Mouse (Mus musculus): Measurements from ENCODE around the gene Pcdh15. TPM values are rescaled to one million over a fixed set of nuclear protein-coding genes. Genes with fewer than 3 reads are reported as not detected.

The Pcdh15 gene
- polyA plus RNA-seq, 1 experiment: not detected

DNA sequence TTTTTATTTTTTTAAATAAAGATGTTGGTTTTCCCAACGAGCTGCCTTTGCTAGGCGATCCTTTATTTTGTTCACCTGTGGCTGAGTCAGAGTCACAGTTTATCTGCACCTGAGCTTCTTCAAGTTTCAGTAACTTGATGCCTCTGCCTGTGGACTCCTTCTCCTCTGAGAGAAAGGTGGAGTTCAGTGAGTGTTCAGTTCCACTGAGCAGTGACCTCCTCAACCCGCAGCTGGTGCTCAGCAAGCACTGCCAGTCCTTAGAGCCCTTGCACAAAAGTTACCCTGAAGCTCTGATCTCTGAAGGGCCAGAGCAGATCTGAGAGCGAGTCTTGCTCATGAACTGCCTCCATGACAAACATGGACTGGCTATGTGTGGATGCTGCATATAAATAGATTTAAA is 724.1 kb downstream of the Pcdh15 start:
- no peaks in the 10 kb centered on the region for H3K4me1 ChIP-seq (ENCODE audit: control insufficient read depth, insufficient read depth, low read length)
- TF ChIP-seq POLR2A (IDR thresholded peaks at IDR 0.05; ENCODE audit: insufficient read depth, low read length): no peak
- no peak for TF ChIP-seq CTCF (IDR thresholded peaks at IDR 0.05; ENCODE audit: low read depth, low read length)
- no peak for TF ChIP-seq EP300 (IDR thresholded peaks at IDR 0.05; ENCODE audit: insufficient read depth, low read depth, low read length)
- H3K9ac ChIP-seq (ENCODE audit: low read depth, poor library complexity, severe bottlenecking): no peak overlapping the region
- H3K27ac ChIP-seq (ENCODE audit: insufficient read depth, low read length): no peak overlapping the region
- H3K36me3 ChIP-seq (ENCODE audit: control insufficient read depth, insufficient read depth, low read length, poor library complexity, severe bottlenecking): no peaks in the 10 kb centered on the region
- no peak overlapping the region for H3K4me3 ChIP-seq (ENCODE audit: low read depth, low read length)
- H3K27me3 ChIP-seq (ENCODE audit: control insufficient read depth, insufficient read depth, low read length, poor library complexity, severe bottlenecking): no peaks in the 10 kb centered on the region; the same call in 1 of the 2 replicates
- H3K9me3 ChIP-seq (replicated peaks; ENCODE audit: control insufficient read depth, insufficient read depth, low read length, poor library complexity, severe bottlenecking): no peaks in the 10 kb centered on the region

DNA sequence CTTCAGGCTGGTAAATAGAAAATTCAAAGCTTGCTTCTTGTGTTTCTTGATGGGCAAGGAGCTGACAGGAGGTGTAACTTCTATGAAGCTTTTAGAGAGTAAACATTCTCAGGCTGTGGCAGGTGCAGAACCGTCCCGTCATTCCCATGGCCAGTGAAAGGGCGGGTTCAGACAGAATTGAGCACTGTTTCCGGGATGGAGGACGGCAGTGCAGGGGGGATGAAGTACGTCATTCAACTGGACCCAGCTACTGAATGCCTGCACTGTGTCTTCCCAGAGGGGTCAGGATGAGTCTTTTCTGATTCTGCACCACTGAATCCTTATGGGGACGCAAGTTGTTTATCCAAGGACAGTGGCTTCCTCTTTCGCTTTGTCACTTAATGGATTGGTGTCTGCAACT is 727.2 kb downstream of the Pcdh15 start:
- Histone ChIP-seq H3K4me1 (ENCODE audit: control insufficient read depth, insufficient read depth, low read length) (no peaks in the 10 kb centered on the region), H3K36me3 (ENCODE audit: control insufficient read depth, insufficient read depth, low read length, poor library complexity, severe bottlenecking) (no peaks in the 10 kb centered on the region), H3K4me3 (ENCODE audit: low read depth, low read length) (no peak overlapping the region), H3K9me3 (replicated peaks; ENCODE audit: control insufficient read depth, insufficient read depth, low read length, poor library complexity, severe bottlenecking) (no peaks in the 10 kb centered on the region), H3K27me3 (ENCODE audit: control insufficient read depth, insufficient read depth, low read length, poor library complexity, severe bottlenecking) (no peaks in the 10 kb centered on the region), H3K9ac (ENCODE audit: low read depth, poor library complexity, severe bottlenecking) (no peak overlapping the region), H3K27ac (ENCODE audit: insufficient read depth, low read length) (no peak overlapping the region)
- no peak for TF ChIP-seq EP300 (IDR thresholded peaks at IDR 0.05; ENCODE audit: insufficient read depth, low read depth, low read length)
- no peak for TF ChIP-seq POLR2A (IDR thresholded peaks at IDR 0.05; ENCODE audit: insufficient read depth, low read length)

DNA sequence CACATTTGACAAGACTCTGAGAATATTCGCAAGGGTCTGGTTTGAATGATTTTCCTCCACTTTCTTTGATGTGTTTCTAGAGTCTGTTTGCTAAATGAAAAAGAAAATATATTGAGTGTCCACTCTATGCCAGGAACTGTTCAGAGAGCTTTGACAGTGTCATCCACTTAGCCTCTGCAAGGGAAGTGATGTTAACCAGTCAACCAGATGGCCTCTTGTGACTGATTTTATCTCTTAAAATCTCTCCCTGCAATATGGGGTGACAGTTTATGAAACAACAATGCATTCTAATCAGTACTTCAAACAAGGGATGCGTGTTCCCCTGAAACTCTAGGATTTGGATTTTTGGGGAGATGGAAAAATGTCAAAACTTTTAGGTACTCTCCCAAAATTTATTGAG is 729.6 kb downstream of the Pcdh15 start:
- no peak for TF ChIP-seq CTCF (IDR thresholded peaks at IDR 0.05; ENCODE audit: low read depth, low read length)
- TF ChIP-seq POLR2A (IDR thresholded peaks at IDR 0.05; ENCODE audit: insufficient read depth, low read length): no peak
- no peak for TF ChIP-seq EP300 (IDR thresholded peaks at IDR 0.05; ENCODE audit: insufficient read depth, low read depth, low read length)
- Histone ChIP-seq H3K4me3 (ENCODE audit: low read depth, low read length) (no peak overlapping the region), H3K9me3 (replicated peaks; ENCODE audit: control insufficient read depth, insufficient read depth, low read length, poor library complexity, severe bottlenecking) (no peaks in the 10 kb centered on the region), H3K4me1 (ENCODE audit: control insufficient read depth, insufficient read depth, low read length) (no peaks in the 10 kb centered on the region), H3K27me3 (ENCODE audit: control insufficient read depth, insufficient read depth, low read length, poor library complexity, severe bottlenecking) (no peaks in the 10 kb centered on the region), H3K36me3 (ENCODE audit: control insufficient read depth, insufficient read depth, low read length, poor library complexity, severe bottlenecking) (no peaks in the 10 kb centered on the region), H3K27ac (ENCODE audit: insufficient read depth, low read length) (no peak overlapping the region), H3K9ac (ENCODE audit: low read depth, poor library complexity, severe bottlenecking) (no peak overlapping the region)

DNA sequence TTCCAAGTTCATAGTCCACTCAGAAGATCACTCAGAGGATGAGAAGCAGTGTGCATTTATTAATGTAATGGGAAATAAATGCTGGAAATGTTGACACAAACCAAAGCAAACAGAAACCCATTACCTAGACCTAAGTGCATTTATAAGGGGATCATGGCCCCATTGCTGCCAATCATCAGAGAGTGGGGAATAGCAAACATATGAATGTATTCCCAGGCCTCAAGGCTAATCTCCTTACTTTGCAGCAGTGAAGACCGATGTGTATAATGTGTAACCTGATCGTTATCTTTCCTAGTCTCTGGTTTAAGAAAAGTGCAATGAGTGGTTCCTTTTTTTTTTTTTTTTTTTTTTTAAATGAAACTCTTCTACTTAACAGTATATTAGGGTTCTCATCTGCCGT is 745.9 kb downstream of the Pcdh15 start:
- H3K9ac ChIP-seq (ENCODE audit: low read depth, poor library complexity, severe bottlenecking): no peak overlapping the region
- H3K27me3 ChIP-seq (ENCODE audit: control insufficient read depth, insufficient read depth, low read length, poor library complexity, severe bottlenecking): no peaks in the 10 kb centered on the region
- no peak overlapping the region for H3K4me3 ChIP-seq (ENCODE audit: low read depth, low read length)
- no peaks in the 10 kb centered on the region for H3K4me1 ChIP-seq (ENCODE audit: control insufficient read depth, insufficient read depth, low read length)
- no peak overlapping the region for H3K27ac ChIP-seq (ENCODE audit: insufficient read depth, low read length)
- no peaks in the 10 kb centered on the region for H3K36me3 ChIP-seq (ENCODE audit: control insufficient read depth, insufficient read depth, low read length, poor library complexity, severe bottlenecking)
- H3K9me3 ChIP-seq (replicated peaks; ENCODE audit: control insufficient read depth, insufficient read depth, low read length, poor library complexity, severe bottlenecking): no peaks in the 10 kb centered on the region
- no peak for TF ChIP-seq POLR2A (IDR thresholded peaks at IDR 0.05; ENCODE audit: insufficient read depth, low read length)
- TF ChIP-seq CTCF (IDR thresholded peaks at IDR 0.05; ENCODE audit: low read depth, low read length): no peak
- TF ChIP-seq EP300 (IDR thresholded peaks at IDR 0.05; ENCODE audit: insufficient read depth, low read depth, low read length): no peak

DNA sequence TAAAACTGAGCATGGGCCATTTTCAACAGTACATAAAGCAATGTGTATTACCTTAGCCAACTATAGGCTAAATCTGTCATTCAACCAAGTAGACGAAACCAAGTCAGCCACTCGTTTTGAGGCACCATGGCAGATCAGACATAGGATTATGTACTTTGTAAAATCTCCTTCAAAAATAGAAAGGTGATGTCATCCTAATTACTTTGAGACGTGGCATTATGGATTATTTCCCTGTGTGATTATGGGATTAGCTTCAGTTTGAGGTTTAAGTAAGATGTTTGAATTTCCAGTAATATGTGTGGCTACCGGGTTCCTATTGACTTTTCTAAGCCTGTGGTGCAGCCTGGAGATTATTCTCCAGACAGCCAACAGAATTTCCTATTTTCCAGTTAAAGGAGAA is 763.0 kb downstream of the Pcdh15 start:
- Histone ChIP-seq H3K4me1 (ENCODE audit: control insufficient read depth, insufficient read depth, low read length) (no peaks in the 10 kb centered on the region), H3K9me3 (replicated peaks; ENCODE audit: control insufficient read depth, insufficient read depth, low read length, poor library complexity, severe bottlenecking) (peaks cover 9% of the 10 kb centered on the region), H3K9ac (ENCODE audit: low read depth, poor library complexity, severe bottlenecking) (no peak overlapping the region), H3K4me3 (ENCODE audit: low read depth, low read length) (no peak overlapping the region), H3K27ac (ENCODE audit: insufficient read depth, low read length) (no peak overlapping the region), H3K36me3 (ENCODE audit: control insufficient read depth, insufficient read depth, low read length, poor library complexity, severe bottlenecking) (no peaks in the 10 kb centered on the region), H3K27me3 (ENCODE audit: control insufficient read depth, insufficient read depth, low read length, poor library complexity, severe bottlenecking) (no peaks in the 10 kb centered on the region)
- no peak for TF ChIP-seq CTCF (IDR thresholded peaks at IDR 0.05; ENCODE audit: low read depth, low read length)
- no peak for TF ChIP-seq EP300 (IDR thresholded peaks at IDR 0.05; ENCODE audit: insufficient read depth, low read depth, low read length)
- TF ChIP-seq POLR2A (IDR thresholded peaks at IDR 0.05; ENCODE audit: insufficient read depth, low read length): no peak

DNA sequence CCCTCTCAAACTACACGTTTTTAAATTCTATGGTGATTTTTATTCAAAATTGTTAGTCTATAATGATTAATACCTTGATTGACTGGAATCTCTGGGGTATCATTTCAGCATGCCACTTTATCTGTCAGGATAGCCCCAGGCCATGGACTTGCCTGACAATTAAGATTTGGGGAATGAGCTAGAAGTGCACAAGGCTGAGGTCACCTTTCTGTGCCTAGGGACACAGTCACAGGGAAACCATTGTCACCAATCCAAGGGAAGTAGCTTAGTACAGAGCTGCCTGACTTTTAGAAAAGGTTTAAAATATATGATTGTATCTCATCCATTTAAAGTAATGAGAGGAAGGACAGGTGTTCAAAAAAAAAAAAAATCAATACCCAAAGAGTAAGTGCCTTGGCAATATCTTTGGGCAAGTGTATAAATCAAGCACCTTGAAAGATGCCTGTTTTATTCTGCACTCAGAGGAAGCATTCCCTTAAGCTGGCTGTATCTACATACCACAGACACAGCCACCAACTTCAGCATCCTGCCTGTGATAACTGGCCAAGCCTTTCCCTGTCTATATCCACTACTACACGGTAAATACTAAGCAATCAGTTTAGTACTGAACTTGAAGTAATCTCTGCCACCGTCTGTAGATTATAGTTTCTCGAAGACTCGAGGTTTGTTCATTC is 779.0 kb downstream of the Pcdh15 start:
- no peaks in the 10 kb centered on the region for H3K36me3 ChIP-seq (ENCODE audit: control insufficient read depth, insufficient read depth, low read length, poor library complexity, severe bottlenecking)
- no peaks in the 10 kb centered on the region for H3K9me3 ChIP-seq (replicated peaks; ENCODE audit: control insufficient read depth, insufficient read depth, low read length, poor library complexity, severe bottlenecking)
- no peak overlapping the region for H3K4me3 ChIP-seq (ENCODE audit: low read depth, low read length)
- H3K27me3 ChIP-seq (ENCODE audit: control insufficient read depth, insufficient read depth, low read length, poor library complexity, severe bottlenecking): no peaks in the 10 kb centered on the region
- H3K27ac ChIP-seq (ENCODE audit: insufficient read depth, low read length): no peak overlapping the region
- H3K9ac ChIP-seq (ENCODE audit: low read depth, poor library complexity, severe bottlenecking): no peak overlapping the region
- H3K4me1 ChIP-seq (ENCODE audit: control insufficient read depth, insufficient read depth, low read length): no peaks in the 10 kb centered on the region
- TF ChIP-seq POLR2A (IDR thresholded peaks at IDR 0.05; ENCODE audit: insufficient read depth, low read length) (no peak), EP300 (IDR thresholded peaks at IDR 0.05; ENCODE audit: insufficient read depth, low read depth, low read length) (no peak), CTCF (IDR thresholded peaks at IDR 0.05; ENCODE audit: low read depth, low read length) (no peak)

All from ES-Bruce4 (cell line).